Mouse (Mus musculus) lung, postnatal 0 days (tissue): Measurements from ENCODE around the gene Draxin.

Experiments
- CTCF ChIP-seq: IDR thresholded peaks from 2 replicates; pipeline ENCODE4 v1.5.1; 2016; ENCODE audit warnings: antibody characterized with exemption, mild to moderate bottlenecking
- EP300 ChIP-seq: IDR thresholded peaks from 2 replicates; pipeline ENCODE4 v1.6.1; 2016; ENCODE audit warnings: antibody characterized with exemption, mild to moderate bottlenecking, control low read depth

GRCm38 (mm10) chr4:148154006-148154405 lies 23.5 kb upstream of the Draxin start:
- TF ChIP-seq CTCF (no peak), EP300 (no peak)
